Mouse (Mus musculus): ENCODE data around the gene Igf2. TPM values are rescaled to one million over a fixed set of nuclear protein-coding genes. Genes with fewer than 3 reads are reported as not detected.

The Igf2 gene
- total and polyA plus RNA-seq, 2 experiments from 2014 or later, result 1,040 to 1,317 TPM

- no peak for ATAC-seq (ENCODE audit: insufficient read depth, low read depth)
- Histone ChIP-seq H3K4me1 (ENCODE audit: control insufficient read depth, insufficient read depth) (no peaks in the 10 kb centered on the region), H3K9ac (replicated peaks; ENCODE audit: low read depth, low read length) (no peak overlapping the region), H3K4me2 (ENCODE audit: low read depth, low read length) (no peak overlapping the region), H3K36me3 (replicated peaks; ENCODE audit: control insufficient read depth, insufficient read depth, low read length) (no peaks in the 10 kb centered on the region), H3K27ac (ENCODE audit: low read depth) (no peak overlapping the region), H3K9me3 (replicated peaks; ENCODE audit: control insufficient read depth, low read length) (peaks cover 30% of the 10 kb centered on the region), H3K4me3 (ENCODE audit: low read depth, low read length) (no peak overlapping the region), H3K27me3 (ENCODE audit: control insufficient read depth, insufficient read depth, low read length) (peaks cover 26% of the 10 kb centered on the region)
- no peak for DNase-seq (ENCODE audit: low spot score)
- 94% methylated on average over 1 of the region's 1 CpGs for WGBS
- TF ChIP-seq EP300 (IDR thresholded peaks at IDR 0.05; ENCODE audit: low read depth), result no peak
- TF ChIP-seq CTCF (IDR thresholded peaks at IDR 0.05; ENCODE audit: low read depth), result no peak
These were observed 1.7 kb upstream of the Igf2 start for GRCm38 (mm10) chr7:142668328-142668727.

GRCm38 (mm10) chr7:142667521-142667920 is 905 bp upstream of the Igf2 start:
- ATAC-seq (ENCODE audit: insufficient read depth, low read depth) (no peak), DNase-seq (ENCODE audit: low spot score) (no peak)
- 95% methylated on average over 18 of the region's 18 CpGs for WGBS
- no peak overlapping the region for H3K4me3 ChIP-seq (ENCODE audit: low read depth, low read length)
- H3K4me2 ChIP-seq (ENCODE audit: low read depth, low read length), result no peak overlapping the region
- peaks cover 30% of the 10 kb centered on the region for H3K9me3 ChIP-seq (replicated peaks; ENCODE audit: control insufficient read depth, low read length)
- H3K36me3 ChIP-seq (replicated peaks; ENCODE audit: control insufficient read depth, insufficient read depth, low read length), result no peaks in the 10 kb centered on the region
- peaks cover 34% of the 10 kb centered on the region for H3K27me3 ChIP-seq (ENCODE audit: control insufficient read depth, insufficient read depth, low read length)
- no peak overlapping the region for H3K9ac ChIP-seq (replicated peaks; ENCODE audit: low read depth, low read length)
- TF ChIP-seq CTCF (IDR thresholded peaks at IDR 0.05; ENCODE audit: low read depth), result no peak
- no peak for TF ChIP-seq EP300 (IDR thresholded peaks at IDR 0.05; ENCODE audit: low read depth)
- no peak overlapping the region for H3K27ac ChIP-seq (ENCODE audit: low read depth)
- H3K4me1 ChIP-seq (ENCODE audit: control insufficient read depth, insufficient read depth), result no peaks in the 10 kb centered on the region

GRCm38 (mm10) chr7:142666109-142666508 is 507 bp downstream of the Igf2 start:
- H3K4me3 ChIP-seq (ENCODE audit: low read depth, low read length), result peak overlapping the region; percentile 6; the same call in 1 of the 2 replicates
- WGBS, result 66% methylated on average over 4 of the region's 4 CpGs
- TF ChIP-seq CTCF (IDR thresholded peaks at IDR 0.05; ENCODE audit: low read depth), result no peak
- no peak for TF ChIP-seq EP300 (IDR thresholded peaks at IDR 0.05; ENCODE audit: low read depth)
- peaks cover 48% of the 10 kb centered on the region for H3K27me3 ChIP-seq (ENCODE audit: control insufficient read depth, insufficient read depth, low read length)
- H3K4me1 ChIP-seq (ENCODE audit: control insufficient read depth, insufficient read depth), result no peaks in the 10 kb centered on the region
- ATAC-seq (ENCODE audit: insufficient read depth, low read depth) (no peak), DNase-seq (ENCODE audit: low spot score) (no peak)
- H3K9me3 ChIP-seq (replicated peaks; ENCODE audit: control insufficient read depth, low read length), result peaks cover 22% of the 10 kb centered on the region
- no peak overlapping the region; the same call in 1 of the 2 replicates for H3K9ac ChIP-seq (replicated peaks; ENCODE audit: low read depth, low read length)
- H3K4me2 ChIP-seq (ENCODE audit: low read depth, low read length), result peak overlapping the region; percentile 63
- H3K36me3 ChIP-seq (replicated peaks; ENCODE audit: control insufficient read depth, insufficient read depth, low read length), result no peaks in the 10 kb centered on the region
- peak overlapping the region; percentile 30; the same call in 1 of the 2 replicates for H3K27ac ChIP-seq (ENCODE audit: low read depth)

- H3K36me3 ChIP-seq (replicated peaks; ENCODE audit: control insufficient read depth, insufficient read depth, low read length), result no peaks in the 10 kb centered on the region
- ATAC-seq (ENCODE audit: insufficient read depth, low read depth), result no peak
- no peak for DNase-seq (ENCODE audit: low spot score)
- WGBS, result 68% methylated on average over 5 of the region's 5 CpGs
- no peak overlapping the region for H3K9ac ChIP-seq (replicated peaks; ENCODE audit: low read depth, low read length)
- H3K9me3 ChIP-seq (replicated peaks; ENCODE audit: control insufficient read depth, low read length), result peaks cover 16% of the 10 kb centered on the region
- no peak overlapping the region; the same call in 1 of the 2 replicates for H3K27ac ChIP-seq (ENCODE audit: low read depth)
- peak overlapping the region; percentile 14; the same call in 1 of the 2 replicates for H3K4me3 ChIP-seq (ENCODE audit: low read depth, low read length)
- H3K4me2 ChIP-seq (ENCODE audit: low read depth, low read length), result peak overlapping the region; percentile 63
- H3K4me1 ChIP-seq (ENCODE audit: control insufficient read depth, insufficient read depth), result no peaks in the 10 kb centered on the region
- peaks cover 56% of the 10 kb centered on the region for H3K27me3 ChIP-seq (ENCODE audit: control insufficient read depth, insufficient read depth, low read length)
- TF ChIP-seq CTCF (IDR thresholded peaks at IDR 0.05; ENCODE audit: low read depth) (no peak), EP300 (IDR thresholded peaks at IDR 0.05; ENCODE audit: low read depth) (no peak)
These were observed 1.3 kb downstream of the Igf2 start for GRCm38 (mm10) chr7:142665364-142665763.

- no peak for DNase-seq (ENCODE audit: low spot score)
These were observed 2.1 kb downstream of the Igf2 start for GRCm38 (mm10) chr7:142664465-142665029.

More at GRCm38 (mm10) chr7:142664465-142665029, 2.1 kb downstream of the Igf2 start:
- Histone ChIP-seq H3K27me3 (ENCODE audit: control insufficient read depth, insufficient read depth, low read length) (peaks cover 64% of the 10 kb centered on the region), H3K4me3 (ENCODE audit: low read depth, low read length) (peak overlapping the region; percentile 55), H3K9ac (replicated peaks; ENCODE audit: low read depth, low read length) (peak overlapping the region; percentile 56), H3K36me3 (replicated peaks; ENCODE audit: control insufficient read depth, insufficient read depth, low read length) (no peaks in the 10 kb centered on the region), H3K27ac (ENCODE audit: low read depth) (peak overlapping the region; percentile 53), H3K4me1 (ENCODE audit: control insufficient read depth, insufficient read depth) (no peaks in the 10 kb centered on the region), H3K4me2 (ENCODE audit: low read depth, low read length) (peak overlapping the region; percentile 63), H3K9me3 (replicated peaks; ENCODE audit: control insufficient read depth, low read length) (peaks cover 8% of the 10 kb centered on the region)
- TF ChIP-seq EP300 (IDR thresholded peaks at IDR 0.05; ENCODE audit: low read depth), result no peak
- no peak for TF ChIP-seq CTCF (IDR thresholded peaks at IDR 0.05; ENCODE audit: low read depth)
- no peak for ATAC-seq (ENCODE audit: insufficient read depth, low read depth)
- WGBS, result 16% methylated on average over 9 of the region's 9 CpGs
